Mouse (Mus musculus): ENCODE measurements at regions not wholly inside any gene's neighbourhood (a gene's known extent, or its start where the extent isn't known, plus 50 kb on each side); places are given as distances from the start of the nearest gene placed in this dataset.

DNA sequence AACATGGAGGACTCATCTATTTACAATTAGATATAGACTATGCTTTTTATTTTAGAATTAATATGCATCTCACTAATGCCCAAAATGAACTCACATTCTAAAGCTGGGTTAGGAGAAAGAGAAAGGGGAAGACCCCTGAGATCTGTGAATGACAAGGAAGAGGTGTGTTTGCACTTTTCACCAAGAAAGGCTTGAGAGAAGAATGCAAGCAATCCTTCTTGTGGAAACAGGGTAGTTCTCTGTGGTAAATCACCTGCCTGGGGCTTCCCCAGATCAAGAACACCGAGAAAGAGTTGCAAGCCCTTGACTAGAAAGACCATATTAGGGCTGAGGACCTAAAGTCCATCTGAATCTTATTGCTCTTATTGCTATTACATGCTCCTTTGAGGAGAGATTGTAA lies 1037.6 kb downstream of the Gsdmc2 start:
- TF ChIP-seq CTCF (IDR thresholded peaks at IDR 0.05; ENCODE audit: low read depth, low read length) (no peak), POLR2A (IDR thresholded peaks at IDR 0.05; ENCODE audit: extremely low read depth, insufficient read depth, low read length) (no peak)
